Mouse (Mus musculus) heart, postnatal 14 days (tissue): ENCODE results near the gene Col13a1. TPM values are rescaled to one million over a fixed set of nuclear protein-coding genes. Genes with fewer than 3 reads are reported as not detected.
A peak's percentile ranks its signal among the peaks of the same experiment; 100 is the strongest.

ENCODE experiments used
- DNase-seq, 2 experiments: peaks; one replicate each; pipeline ENCODE4 v3.0.0; 2021 to 2022
- intact Hi-C: fragments of 180-260 bp; cut with DNase I; formaldehyde crosslinking; loops from one replicate; pipeline ENCODE4 v1.15.1; 2025
- total RNA-seq, 2 experiments: library from RNA; stranded (reverse); gene quantifications; 2 replicates each; pipeline ENCODE4 v1.2.3; 2021

The Col13a1 gene
- total RNA-seq, 2 experiments from 2014 or later = 1.3 to 1.8 TPM

DNA sequence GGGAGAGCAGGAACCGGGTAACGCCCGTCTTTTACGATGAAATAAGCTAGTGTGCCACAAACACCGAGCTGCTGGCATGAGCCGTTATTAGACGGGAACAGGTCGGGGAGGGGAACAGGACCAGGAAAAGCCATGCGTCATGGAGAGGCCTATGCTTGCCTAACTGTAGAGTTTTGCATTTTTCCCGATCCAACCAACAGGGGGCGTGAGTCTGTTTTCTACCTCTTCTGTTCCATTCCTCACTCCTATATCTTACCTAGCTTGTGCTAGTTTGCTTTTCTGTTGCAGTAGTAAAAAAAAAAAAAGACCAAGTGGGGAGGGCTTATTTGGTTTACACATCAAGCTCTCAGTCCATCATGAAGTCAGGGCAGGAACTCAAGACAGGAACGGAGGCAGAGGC is 61.8 kb downstream of the Col13a1 start:
- intact Hi-C loops = no loop called here
- DNase-seq = no peak

DNA sequence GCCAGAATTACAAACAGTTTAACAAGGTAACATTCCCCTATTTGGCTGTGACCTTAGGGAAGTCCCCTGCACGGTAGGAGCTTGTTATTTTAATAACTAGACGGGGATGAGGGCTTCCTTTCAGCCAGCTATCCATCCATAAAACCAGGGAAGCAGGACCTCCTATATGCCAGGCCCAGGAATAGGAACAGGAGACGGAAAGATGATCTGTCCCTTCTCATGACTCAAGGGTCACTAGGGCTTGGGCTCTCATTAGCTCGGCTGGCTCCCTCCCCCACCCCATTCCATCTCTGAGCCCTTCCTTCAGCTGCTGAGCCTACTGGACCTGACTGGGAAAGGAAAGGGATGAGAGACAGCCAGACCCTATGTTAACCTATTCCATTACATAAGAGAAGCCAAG is 67.1 kb downstream of the Col13a1 start:
- intact Hi-C loops = no loop called here
- DNase-seq = no peak

DNA sequence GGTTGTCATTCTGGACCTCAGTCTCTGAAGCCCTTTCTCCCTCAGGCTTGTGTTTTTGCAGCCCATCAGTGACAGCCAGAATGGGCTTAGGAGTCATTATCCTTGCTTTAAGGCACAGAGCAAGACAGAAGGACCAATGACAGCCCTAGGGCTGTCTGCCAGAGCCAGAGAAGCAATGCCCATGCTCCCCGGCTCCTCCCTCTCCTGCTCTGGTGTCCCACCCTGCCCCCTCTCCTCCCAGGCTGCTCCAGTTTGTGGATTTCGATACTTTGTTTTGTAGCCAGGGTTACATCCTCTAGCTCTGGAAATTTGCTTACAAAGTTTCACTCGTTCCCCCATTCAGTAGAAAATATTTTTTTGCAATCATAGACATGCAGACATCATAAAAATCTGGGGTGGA is 69.9 kb downstream of the Col13a1 start:
- no peak for DNase-seq
- intact Hi-C loops = no loop called here

- peak; percentile 38 to 70 for DNase-seq
- intact Hi-C loops = no loop called here
These were observed 72.7 kb downstream of the Col13a1 start for GRCm38 (mm10) chr10:61906226-61906625.

DNA sequence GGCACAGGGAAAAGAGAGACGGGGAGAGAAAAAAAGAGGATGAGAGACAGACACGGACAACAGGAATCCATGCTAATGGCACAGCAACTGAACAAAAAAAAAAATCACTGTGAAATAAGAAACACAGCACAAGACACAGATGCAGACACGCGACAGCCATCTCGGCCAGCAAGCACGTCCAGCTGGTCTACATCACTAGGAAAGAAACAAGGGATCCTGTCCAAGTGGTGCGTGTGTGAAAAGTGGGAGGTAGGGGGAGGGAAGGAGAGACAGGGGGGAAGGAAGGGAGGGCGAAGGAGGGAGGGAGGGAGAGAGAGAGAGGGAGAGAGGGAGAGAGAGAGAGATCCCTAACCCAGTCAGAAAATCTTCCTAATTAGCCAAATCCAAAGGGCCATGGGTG is 73.6 kb downstream of the Col13a1 start:
- peak; percentile 30 to 47 for DNase-seq
- intact Hi-C loops = no loop called here

- no peak for DNase-seq
- intact Hi-C loops = no loop called here
These were observed 80.8 kb downstream of the Col13a1 start for GRCm38 (mm10) chr10:61898116-61898515.

GRCm38 (mm10) chr10:61894564-61894963 is 84.3 kb downstream of the Col13a1 start:
- DNase-seq = no peak
- intact Hi-C loops = no loop called here

DNA sequence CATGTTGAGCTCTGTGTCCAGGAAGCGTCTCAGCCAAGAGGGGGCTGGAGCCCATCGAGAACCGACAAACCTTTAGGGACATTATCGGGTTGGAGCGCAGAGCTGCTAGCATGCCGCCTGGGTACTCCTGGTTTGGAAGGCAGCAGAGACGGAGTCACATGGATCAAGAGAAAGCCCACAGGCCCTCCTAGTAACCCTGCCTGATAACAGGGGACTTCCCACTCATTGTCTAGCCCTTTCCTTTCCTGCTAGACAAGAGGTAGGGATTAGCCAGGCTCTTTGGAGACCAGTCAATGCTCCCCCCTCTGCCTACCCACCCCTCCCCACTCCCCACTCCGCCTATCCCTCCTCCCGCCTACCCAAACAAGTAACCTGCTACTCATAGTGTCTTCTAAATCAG is 87.8 kb downstream of the Col13a1 start:
- DNase-seq = no peak
- intact Hi-C loops = no loop called here

DNA sequence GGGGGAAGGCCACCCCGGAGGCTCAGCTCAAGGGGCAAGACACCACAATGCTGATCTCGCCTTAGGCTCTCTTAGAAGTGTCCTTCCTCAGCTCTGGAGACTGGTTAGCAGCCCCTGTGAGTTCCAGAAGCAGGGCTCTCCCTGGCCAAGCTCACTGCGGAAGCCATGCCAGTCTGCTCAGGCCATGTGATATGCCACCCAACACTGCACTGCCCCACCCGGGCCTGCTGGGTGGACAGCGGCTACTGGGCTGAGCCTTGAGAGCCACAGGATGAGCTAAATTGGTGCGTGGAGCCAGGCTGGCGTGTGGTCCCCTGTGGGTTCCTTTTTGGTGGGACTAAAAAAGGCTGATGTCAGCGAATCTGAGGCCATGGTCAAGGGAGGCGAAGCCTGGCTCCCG is 88.6 kb downstream of the Col13a1 start:
- intact Hi-C loops = no loop called here
- no peak for DNase-seq

DNA sequence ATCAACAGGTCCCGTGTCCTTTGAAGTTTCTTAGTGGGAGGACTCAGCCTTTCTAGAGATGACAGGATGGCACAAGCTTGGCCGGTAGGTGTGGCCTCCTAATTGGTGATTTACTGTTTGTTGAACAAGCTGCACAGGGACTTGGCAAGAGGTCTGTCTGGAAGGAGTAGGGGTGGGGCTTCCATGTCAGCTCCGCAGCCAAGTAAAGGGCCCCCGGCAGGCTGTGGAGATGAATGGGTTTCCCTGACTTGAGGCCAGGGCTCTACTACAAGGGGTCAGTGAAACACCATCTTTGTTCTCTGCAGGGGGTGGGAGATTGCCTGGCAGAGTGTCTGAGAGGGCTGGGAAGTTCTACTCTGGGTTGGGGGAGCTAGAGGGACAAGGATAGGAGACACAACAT is 99.5 kb downstream of the Col13a1 start:
- intact Hi-C loops = loop anchor here (2.0 to 5.0 kb wide), 3 partner anchors 99 to 303 kb away; partner anchors contain the start of gene Col13a1
- peak in 1 of 2 experiments; percentile 13 for DNase-seq

GRCm38 (mm10) chr10:61877787-61878186 is 101.1 kb downstream of the Col13a1 start:
- intact Hi-C loops = loop anchor here (2.0 to 5.0 kb wide), 4 partner anchors 39 to 305 kb away; partner anchors contain the start of gene Col13a1
- peak; percentile 76 to 86 for DNase-seq

DNA sequence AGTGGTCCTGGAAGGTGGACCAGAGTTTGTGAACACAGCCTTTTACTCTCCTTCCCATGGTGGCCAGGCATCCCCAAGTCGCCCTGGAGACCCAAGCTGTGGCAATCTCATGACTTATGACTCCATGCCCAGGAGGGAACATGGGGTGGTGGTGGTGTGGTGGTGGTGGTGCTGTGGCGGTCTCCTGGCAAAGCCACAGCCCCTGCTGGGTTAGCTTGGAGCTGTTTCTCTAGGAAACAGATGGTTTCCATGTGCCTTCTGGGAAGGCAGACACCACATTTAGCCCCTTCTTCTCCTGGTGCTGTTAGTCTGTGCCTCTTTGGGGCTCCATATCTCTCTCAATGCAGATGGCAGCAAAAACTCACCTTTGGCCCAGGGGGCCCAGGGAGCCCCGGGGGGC is 109.1 kb downstream of the Col13a1 start:
- intact Hi-C loops = no loop called here
- no peak for DNase-seq

DNA sequence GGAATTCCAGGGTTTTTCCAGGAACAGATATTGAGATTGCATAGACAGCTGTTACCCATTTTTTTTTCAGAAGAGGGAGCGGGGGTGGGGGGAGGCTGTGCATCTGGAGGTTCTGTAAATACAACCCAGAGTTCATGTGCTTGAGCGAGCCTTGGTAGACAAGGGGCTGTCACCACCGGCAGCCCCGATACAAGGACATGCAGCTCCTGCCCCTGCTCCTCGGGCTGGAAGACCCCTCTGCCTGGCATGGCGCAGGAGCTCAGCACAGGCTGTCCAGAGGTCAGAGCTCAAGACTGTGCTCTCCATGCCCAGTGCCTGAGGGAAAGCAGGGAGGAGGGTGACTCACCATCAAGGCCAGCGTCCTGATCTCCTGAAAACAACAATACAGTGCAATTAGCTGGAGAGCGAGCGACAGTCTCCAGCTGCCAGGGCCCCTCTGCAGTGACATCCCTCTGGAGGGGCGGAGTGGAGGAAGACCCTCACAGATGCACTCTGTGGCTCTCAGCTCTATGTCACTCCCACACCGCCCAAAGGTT is 112.8 kb downstream of the Col13a1 start:
- intact Hi-C loops = no loop called here
- DNase-seq = no peak

- no peak for DNase-seq
- intact Hi-C loops = no loop called here
These were observed 119.5 kb downstream of the Col13a1 start for GRCm38 (mm10) chr10:61859451-61859850.

DNA sequence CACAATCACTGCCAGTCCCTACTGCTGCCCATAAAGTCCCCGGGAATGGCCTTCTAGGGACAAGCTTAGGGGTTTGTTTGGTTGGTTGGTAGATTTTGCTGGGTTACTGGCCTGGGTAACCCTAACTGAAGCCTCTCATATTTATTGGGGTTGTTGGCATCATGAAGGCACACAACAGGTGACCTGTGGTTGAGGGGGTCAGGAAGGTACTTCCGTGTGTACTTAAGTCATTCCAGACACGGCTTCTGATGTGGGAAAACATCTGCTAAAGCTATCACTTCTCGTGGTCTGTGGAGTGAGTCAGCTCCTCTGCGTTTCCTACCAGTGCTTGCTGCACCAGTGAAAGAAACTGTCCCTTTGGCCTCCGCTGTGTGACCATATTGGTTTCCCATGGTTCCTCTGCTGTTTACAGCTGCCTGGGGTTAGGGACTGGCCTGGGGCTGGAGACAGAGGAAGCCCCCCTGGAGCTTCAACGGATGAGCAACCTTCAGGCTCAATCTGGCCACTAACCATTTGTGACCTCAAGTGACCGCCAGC is 123.7 kb downstream of the Col13a1 start:
- intact Hi-C loops = no loop called here
- DNase-seq = no peak

- peak; percentile 32 to 44 for DNase-seq
- intact Hi-C loops = no loop called here
These were observed 126.1 kb downstream of the Col13a1 start for GRCm38 (mm10) chr10:61852824-61853223.

DNA sequence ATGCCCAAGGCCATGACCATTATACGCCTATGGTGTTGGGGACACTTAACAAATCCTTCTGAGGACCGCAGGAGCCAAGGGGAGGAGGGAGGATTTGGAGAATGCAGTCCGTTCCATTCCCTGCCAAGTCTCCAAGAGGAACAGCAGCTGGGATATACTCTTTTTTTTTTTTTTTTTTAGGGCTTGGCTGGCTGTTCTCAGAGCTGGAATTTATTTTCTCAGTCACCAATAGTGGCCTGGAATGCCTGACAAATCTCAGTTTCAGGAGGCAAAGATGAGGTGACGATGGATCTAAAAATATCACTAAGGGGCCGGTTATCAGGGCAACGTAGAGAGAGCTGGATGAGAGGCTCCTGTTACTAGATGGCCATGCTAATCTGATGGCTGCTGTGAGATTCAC is 130.4 kb downstream of the Col13a1 start:
- intact Hi-C loops = no loop called here
- peak; percentile 24 to 40 for DNase-seq

GRCm38 (mm10) chr10:61845476-61845875 is 133.4 kb downstream of the Col13a1 start:
- intact Hi-C loops = no loop called here
- no peak for DNase-seq

GRCm38 (mm10) chr10:61844475-61844874 is 134.4 kb downstream of the Col13a1 start:
- no peak for DNase-seq
- intact Hi-C loops = loop anchor here (5.0 kb wide), 1 partner anchor 338 kb away; no protein-coding TSS in a partner anchor

GRCm38 (mm10) chr10:61842261-61842660 is 136.6 kb downstream of the Col13a1 start:
- no peak for DNase-seq
- intact Hi-C loops = loop anchor here (5.0 kb wide), 1 partner anchor 340 kb away; no protein-coding TSS in a partner anchor

- intact Hi-C loops = loop anchor here (2.0 to 5.0 kb wide), 3 partner anchors 37 to 218 kb away; partner anchors contain the start of gene Col13a1
These were observed 139.6 kb downstream of the Col13a1 start for GRCm38 (mm10) chr10:61839326-61839725.

DNA sequence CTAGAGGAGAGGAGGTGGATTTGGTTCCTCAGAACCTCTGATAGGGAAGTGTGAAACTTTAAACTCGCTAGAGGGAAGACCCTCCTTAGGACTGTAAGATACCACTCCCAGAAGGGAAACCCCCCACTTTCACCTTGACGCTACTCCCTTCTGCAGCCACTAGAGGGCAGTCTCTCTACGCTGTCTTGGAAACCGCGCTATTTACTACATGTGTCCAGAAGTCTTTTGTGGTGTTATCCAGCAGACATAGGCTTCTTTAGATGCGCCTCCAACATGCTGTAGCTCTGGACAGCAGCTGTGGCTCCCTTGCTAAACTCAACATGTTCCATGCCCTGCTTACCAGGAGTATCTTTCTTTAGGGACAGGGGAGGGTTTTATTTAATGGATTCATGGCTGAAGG is 140.1 kb downstream of the Col13a1 start:
- DNase-seq = peak; percentile 30 to 70
- intact Hi-C loops = loop anchor here (1.0 to 5.0 kb wide), 4 partner anchors 38 to 264 kb away; partner anchors contain the start of gene Col13a1

More at GRCm38 (mm10) chr10:61839326-61839725, 139.6 kb downstream of the Col13a1 start:
- no peak for DNase-seq
